Mouse (Mus musculus) 416B (cell line): ENCODE measurements around the gene Capza2.
"Not testable (repeated sequence)": the region's sequence is repeated elsewhere in the genome, so short reads cannot be mapped to it uniquely, and the experiment has no call there.

Source experiments
- DNase-seq: peaks from one replicate; pipeline ENCODE4 v3.0.0; 2011; ENCODE audit warnings: low read depth

Gene Capza2

GRCm38 (mm10) chr6:17640031-17640430 lies 4.0 kb downstream of the Capza2 start:
- DNase-seq: no peak

- DNase-seq: peak; percentile 63
These were observed 6.7 kb downstream of the Capza2 start for GRCm38 (mm10) chr6:17642739-17643138.

- DNase-seq: no peak
These were observed 10.1 kb downstream of the Capza2 start for GRCm38 (mm10) chr6:17646107-17646506.

GRCm38 (mm10) chr6:17652132-17652531 lies 16.1 kb downstream of the Capza2 start:
- DNase-seq: peak; percentile 72

GRCm38 (mm10) chr6:17655080-17655479 lies 19.0 kb downstream of the Capza2 start:
- peak; percentile 63 for DNase-seq

- no peak for DNase-seq
These were observed 21.3 kb downstream of the Capza2 start for GRCm38 (mm10) chr6:17657308-17657707.

- peak; percentile 50 for DNase-seq
These were observed 29.3 kb downstream of the Capza2 start for GRCm38 (mm10) chr6:17665348-17665747.

- no peak for DNase-seq
These were observed 30.0 kb downstream of the Capza2 start for GRCm38 (mm10) chr6:17666024-17666423.

- peak; percentile 57 for DNase-seq
These were observed 31.8 kb downstream of the Capza2 start for GRCm38 (mm10) chr6:17667813-17668212.

- DNase-seq: no peak
These were observed 32.3 kb downstream of the Capza2 start for GRCm38 (mm10) chr6:17668334-17668733.

- no peak for DNase-seq
These were observed 33.8 kb downstream of the Capza2 start for GRCm38 (mm10) chr6:17669826-17670225.

- DNase-seq: peak; percentile 89
These were observed 39.2 kb downstream of the Capza2 start for GRCm38 (mm10) chr6:17675019-17675756.

GRCm38 (mm10) chr6:17677008-17677407 lies 41.0 kb downstream of the Capza2 start:
- DNase-seq: no peak

- no peak for DNase-seq
These were observed 44.4 kb downstream of the Capza2 start for GRCm38 (mm10) chr6:17680266-17680925.

- DNase-seq: no peak
These were observed 45.8 kb downstream of the Capza2 start for GRCm38 (mm10) chr6:17681810-17682209.

- no peak for DNase-seq
These were observed 52.6 kb downstream of the Capza2 start for GRCm38 (mm10) chr6:17688676-17689075.

- no peak for DNase-seq
These were observed 56.6 kb downstream of the Capza2 start, which contains the start of gene St7 for GRCm38 (mm10) chr6:17692647-17693046. Gene St7 (plus strand): TSS chr6:17692933.

GRCm38 (mm10) chr6:17693726-17694549 lies 57.9 kb downstream of the Capza2 start:
- peak; percentile 75 for DNase-seq

- peak; percentile 62 for DNase-seq
These were observed 58.5 kb downstream of the Capza2 start for GRCm38 (mm10) chr6:17694550-17694951.

GRCm38 (mm10) chr6:17696321-17696734 lies 60.3 kb downstream of the Capza2 start:
- peak; percentile 70 for DNase-seq

- no peak for DNase-seq
These were observed 65.0 kb downstream of the Capza2 start for GRCm38 (mm10) chr6:17700936-17701612.

GRCm38 (mm10) chr6:17704038-17704437 lies 68.0 kb downstream of the Capza2 start:
- not testable (repeated sequence) for DNase-seq
